Mouse (Mus musculus) midbrain, embryonic 10.5 days (tissue): Measurements from ENCODE around the gene Dlg2. TPM values are rescaled to one million over a fixed set of nuclear protein-coding genes. Genes with fewer than 3 reads are reported as not detected.
A peak's percentile ranks its signal among the peaks of the same experiment; 100 is the strongest.

Experiments used
- DNase-seq: peaks from one replicate; pipeline ENCODE4 v3.0.0-alpha.2; 2017; ENCODE audit warnings: low spot score
- H3K27ac ChIP-seq: fragments of 300-500 bp; sonication (generic); replicated peaks from 2 replicates; pipeline ENCODE4 v1.5.1; 2016; ENCODE audit warnings: mild to moderate bottlenecking
- H3K27me3 ChIP-seq: fragments of 300-500 bp; sonication (generic); 2 replicates; pipeline ENCODE4 v1.6.1; 2016; ENCODE audit warnings: low read depth, mild to moderate bottlenecking; ENCODE audit not compliant: poor library complexity, severe bottlenecking
- H3K36me3 ChIP-seq: fragments of 300-500 bp; sonication (generic); 2 replicates; pipeline ENCODE4 v1.6.1; 2016; ENCODE audit warnings: mild to moderate bottlenecking, moderate library complexity
- H3K4me1 ChIP-seq: fragments of 300-500 bp; sonication (generic); 2 replicates; pipeline ENCODE4 v1.6.1; 2016
- H3K4me3 ChIP-seq: fragments of 300-500 bp; sonication (generic); 2 replicates; pipeline ENCODE4 v1.5.1; 2016; ENCODE audit warnings: mild to moderate bottlenecking, moderate library complexity
- H3K9me3 ChIP-seq: fragments of 300-500 bp; sonication (generic); replicated peaks from 2 replicates; pipeline ENCODE4 v1.6.1; 2016; ENCODE audit warnings: mild to moderate bottlenecking
- WGBS: fragments of 180-500 bp; shearing (Covaris S2); methylation state at CpG from one replicate; pipeline ENCODE4 v1.1.7; 2016; 5-methylcytosine and 5-hydroxymethylcytosine counted together
- polyA plus RNA-seq: library from polyadenylated mRNA; unstranded; fragments of >200 nt; fragmentation: Nextera tagmentation; extraction: Ambion mirVana; gene quantifications from 2 replicates; pipeline ENCODE4 v1.2.1, GENCODE M21; 2016

The Dlg2 gene
- polyA plus RNA-seq, 1 experiment from 2014 or later, result 1.1 TPM

GRCm38 (mm10) chr7:91208083-91208852, 731.8 kb downstream of the Dlg2 start:
- Histone ChIP-seq H3K4me1 (peaks cover 5% of the 10 kb centered on the region; the same call in 1 of the 2 replicates), H3K4me3 (no peak overlapping the region), H3K9me3 (no peaks in the 10 kb centered on the region), H3K27ac (no peak overlapping the region), H3K36me3 (no peaks in the 10 kb centered on the region), H3K27me3 (no peaks in the 10 kb centered on the region)
- 78% methylated on average over 5 of the region's 5 CpGs for WGBS
- no peak for DNase-seq

- H3K4me3 ChIP-seq, result no peak overlapping the region
- 84% methylated on average over 6 of the region's 6 CpGs for WGBS
- no peaks in the 10 kb centered on the region for H3K27me3 ChIP-seq
- H3K9me3 ChIP-seq, result no peaks in the 10 kb centered on the region
- H3K36me3 ChIP-seq, result no peaks in the 10 kb centered on the region
- H3K27ac ChIP-seq, result no peak overlapping the region
- no peak for DNase-seq
- peaks cover 5% of the 10 kb centered on the region; the same call in 1 of the 2 replicates for H3K4me1 ChIP-seq
Observed at GRCm38 (mm10) chr7:91208973-91209372, 732.5 kb downstream of the Dlg2 start.

GRCm38 (mm10) chr7:91212236-91212635, 735.8 kb downstream of the Dlg2 start:
- no peak for DNase-seq
- H3K27me3 ChIP-seq, result no peaks in the 10 kb centered on the region
- H3K9me3 ChIP-seq, result no peaks in the 10 kb centered on the region
- no peak overlapping the region for H3K27ac ChIP-seq
- H3K4me3 ChIP-seq, result no peak overlapping the region
- peaks cover 9% of the 10 kb centered on the region for H3K4me1 ChIP-seq
- H3K36me3 ChIP-seq, result no peaks in the 10 kb centered on the region
- WGBS, result 91% methylated on average over 1 of the region's 1 CpGs

GRCm38 (mm10) chr7:91214921-91215320, 738.4 kb downstream of the Dlg2 start:
- peaks cover 19% of the 10 kb centered on the region for H3K4me1 ChIP-seq
- WGBS, result 85% methylated on average over 1 of the region's 1 CpGs
- H3K4me3 ChIP-seq, result no peak overlapping the region
- DNase-seq, result no peak
- no peaks in the 10 kb centered on the region for H3K9me3 ChIP-seq
- no peaks in the 10 kb centered on the region for H3K27me3 ChIP-seq
- no peak overlapping the region for H3K27ac ChIP-seq
- no peaks in the 10 kb centered on the region for H3K36me3 ChIP-seq

- Histone ChIP-seq H3K27ac (no peak overlapping the region), H3K27me3 (no peaks in the 10 kb centered on the region), H3K4me3 (no peak overlapping the region), H3K36me3 (no peaks in the 10 kb centered on the region), H3K4me1 (peaks cover 19% of the 10 kb centered on the region), H3K9me3 (no peaks in the 10 kb centered on the region)
- WGBS, result 68% methylated on average over 7 of the region's 7 CpGs
- no peak for DNase-seq
Observed at GRCm38 (mm10) chr7:91218321-91218987, 742.0 kb downstream of the Dlg2 start.

GRCm38 (mm10) chr7:91226442-91226841, 750.0 kb downstream of the Dlg2 start:
- Histone ChIP-seq H3K4me1 (no peaks in the 10 kb centered on the region), H3K36me3 (no peaks in the 10 kb centered on the region), H3K27me3 (no peaks in the 10 kb centered on the region), H3K27ac (no peak overlapping the region), H3K4me3 (no peak overlapping the region), H3K9me3 (no peaks in the 10 kb centered on the region)
- peak; percentile 40 for DNase-seq
- WGBS, result 1% methylated on average over 5 of the region's 5 CpGs

- no peak overlapping the region for H3K4me3 ChIP-seq
- no peak overlapping the region for H3K27ac ChIP-seq
- no peak for DNase-seq
- H3K4me1 ChIP-seq, result no peaks in the 10 kb centered on the region
- no peaks in the 10 kb centered on the region for H3K36me3 ChIP-seq
- H3K27me3 ChIP-seq, result no peaks in the 10 kb centered on the region
- WGBS, result 79% methylated on average over 4 of the region's 4 CpGs
- H3K9me3 ChIP-seq, result no peaks in the 10 kb centered on the region
Observed at GRCm38 (mm10) chr7:91241718-91242117, 765.2 kb downstream of the Dlg2 start.

- Histone ChIP-seq H3K4me3 (peak overlapping the region; percentile 66), H3K27ac (peak overlapping the region; percentile 79), H3K27me3 (peaks cover 17% of the 10 kb centered on the region; the same call in 1 of the 2 replicates), H3K36me3 (no peaks in the 10 kb centered on the region), H3K9me3 (no peaks in the 10 kb centered on the region), H3K4me1 (peaks cover 20% of the 10 kb centered on the region)
- no peak for DNase-seq
- 0% methylated on average over 5 of the region's 5 CpGs for WGBS
Observed at GRCm38 (mm10) chr7:91261672-91262030, 785.2 kb downstream of the Dlg2 start.

- WGBS, result under 1% methylated on average over 34 of the region's 34 CpGs
- Histone ChIP-seq H3K27me3 (peaks cover 17% of the 10 kb centered on the region; the same call in 1 of the 2 replicates), H3K9me3 (no peaks in the 10 kb centered on the region), H3K27ac (peak overlapping the region; percentile 79), H3K36me3 (no peaks in the 10 kb centered on the region), H3K4me1 (peaks cover 20% of the 10 kb centered on the region), H3K4me3 (peak overlapping the region; percentile 66)
- DNase-seq, result peak; percentile 67
Observed at GRCm38 (mm10) chr7:91262031-91262951, 785.8 kb downstream of the Dlg2 start.

- Histone ChIP-seq H3K4me3 (peak overlapping the region; percentile 66), H3K27me3 (peaks cover 17% of the 10 kb centered on the region; the same call in 1 of the 2 replicates), H3K4me1 (peaks cover 20% of the 10 kb centered on the region), H3K9me3 (no peaks in the 10 kb centered on the region), H3K27ac (peak overlapping the region; percentile 79; the same call in 1 of the 2 replicates), H3K36me3 (no peaks in the 10 kb centered on the region)
- no peak for DNase-seq
- 12% methylated on average over 9 of the region's 9 CpGs for WGBS
Observed at GRCm38 (mm10) chr7:91262998-91263397, 786.5 kb downstream of the Dlg2 start.

- peak; percentile 29 for DNase-seq
- H3K4me3 ChIP-seq, result no peak overlapping the region
Observed at GRCm38 (mm10) chr7:91267764-91268163, 791.3 kb downstream of the Dlg2 start.

GRCm38 (mm10) chr7:91284167-91284566, 807.7 kb downstream of the Dlg2 start:
- no peak for DNase-seq
- WGBS, result 90% methylated on average over 3 of the region's 3 CpGs

More at GRCm38 (mm10) chr7:91267764-91268163, 791.3 kb downstream of the Dlg2 start:
- Histone ChIP-seq H3K36me3 (no peaks in the 10 kb centered on the region), H3K27ac (no peak overlapping the region), H3K4me1 (peaks cover 5% of the 10 kb centered on the region), H3K27me3 (peaks cover 17% of the 10 kb centered on the region; the same call in 1 of the 2 replicates), H3K9me3 (no peaks in the 10 kb centered on the region)
- WGBS, result 46% methylated on average over 1 of the region's 1 CpGs

More at GRCm38 (mm10) chr7:91284167-91284566, 807.7 kb downstream of the Dlg2 start:
- no peak overlapping the region for H3K4me3 ChIP-seq
- H3K27me3 ChIP-seq, result no peaks in the 10 kb centered on the region
- no peaks in the 10 kb centered on the region for H3K9me3 ChIP-seq
- H3K36me3 ChIP-seq, result no peaks in the 10 kb centered on the region
- no peak overlapping the region for H3K27ac ChIP-seq
- no peaks in the 10 kb centered on the region for H3K4me1 ChIP-seq
